Mouse (Mus musculus) heart, embryonic 11.5 days (tissue): ENCODE measurements around the gene Dscam. TPM values are rescaled to one million over a fixed set of nuclear protein-coding genes. Genes with fewer than 3 reads are reported as not detected.

ENCODE experiments used
- ATAC-seq: fragments of 200-750 bp; cut with Nextera tagmentation; replicated peaks from 2 replicates; pipeline ENCODE4 v1.8.0; 2017; ENCODE audit warnings: moderate library complexity; ENCODE audit not compliant: insufficient number of reproducible peaks, low FRiP score, low TSS enrichment
- H3K27ac ChIP-seq: fragments of 300-500 bp; sonication (generic); 2 replicates; pipeline ENCODE4 v1.5.1; 2014; ENCODE audit warnings: mild to moderate bottlenecking, low read depth, low read length
- H3K27me3 ChIP-seq: fragments of 300-500 bp; sonication (generic); 2 replicates; pipeline ENCODE4 v1.6.1; 2014; ENCODE audit warnings: mild to moderate bottlenecking, low read length, mixed read lengths; ENCODE audit not compliant: control insufficient read depth, insufficient read depth
- H3K36me3 ChIP-seq: fragments of 300-500 bp; sonication (generic); 2 replicates; pipeline ENCODE4 v1.6.1; 2014; ENCODE audit warnings: mild to moderate bottlenecking, low read length, moderate library complexity, mixed read lengths; ENCODE audit not compliant: control insufficient read depth, insufficient read depth
- H3K4me1 ChIP-seq: fragments of 300-500 bp; sonication (generic); 2 replicates; pipeline ENCODE4 v1.6.1; 2014; ENCODE audit warnings: low read length; ENCODE audit not compliant: control insufficient read depth, insufficient read depth
- H3K4me2 ChIP-seq: fragments of 300-500 bp; sonication (generic); 2 replicates; pipeline ENCODE4 v1.6.1; 2014; ENCODE audit warnings: mild to moderate bottlenecking, moderate library complexity
- H3K4me3 ChIP-seq: fragments of 300-500 bp; sonication (generic); 2 replicates; pipeline ENCODE4 v1.5.1; 2014; ENCODE audit warnings: low read depth, low read length
- H3K9ac ChIP-seq: fragments of 300-500 bp; sonication (generic); 2 replicates; pipeline ENCODE4 v1.6.1; 2014; ENCODE audit warnings: mild to moderate bottlenecking, low read depth, low read length, moderate library complexity
- H3K9me3 ChIP-seq: fragments of 300-500 bp; sonication (generic); replicated peaks from 2 replicates; pipeline ENCODE4 v1.6.1; 2016; ENCODE audit warnings: low read length; ENCODE audit not compliant: control insufficient read depth
- WGBS: fragments of 180-500 bp; shearing (Covaris S2); extraction: QIAGEN DNeasy Blood & Tissue Kit; methylation state at CpG from one replicate; pipeline ENCODE4 v1.1.7; 2014; ENCODE audit not compliant: insufficient replicate concordance; 5-methylcytosine and 5-hydroxymethylcytosine counted together
- polyA plus RNA-seq: library from polyadenylated mRNA; unstranded; fragments of >200 nt; fragmentation: Nextera tagmentation; extraction: Ambion mirVana; gene quantifications from 2 replicates; pipeline ENCODE4 v1.2.1, GENCODE M21; 2014

Gene Dscam
- polyA plus RNA-seq, 1 experiment from 2014 or later: 0.10 TPM

DNA sequence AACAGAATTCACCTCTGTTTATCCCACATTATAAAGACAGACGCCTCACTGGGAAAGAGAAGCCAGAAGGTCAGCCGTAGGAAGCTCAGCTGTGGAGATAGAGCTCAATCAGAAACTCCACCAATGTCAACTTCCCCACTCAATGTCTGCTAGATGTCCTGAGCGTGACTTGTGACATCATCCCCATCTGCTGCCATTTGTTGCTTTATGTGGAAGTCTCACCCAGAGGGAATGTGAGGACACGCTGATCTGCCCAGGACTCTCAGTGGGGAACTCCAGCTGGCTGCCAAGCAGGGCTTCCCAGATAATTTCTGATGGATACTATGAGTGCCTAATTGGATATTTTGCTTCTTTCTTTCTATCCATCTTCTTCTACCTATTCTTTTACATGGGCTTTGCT is 103.7 kb downstream of the Dscam start:
- H3K9ac ChIP-seq: no peak overlapping the region
- no peak for ATAC-seq
- no peaks in the 10 kb centered on the region for H3K9me3 ChIP-seq
- H3K4me2 ChIP-seq: no peak overlapping the region
- H3K4me1 ChIP-seq: no peaks in the 10 kb centered on the region
- H3K27ac ChIP-seq: no peak overlapping the region
- no peaks in the 10 kb centered on the region for H3K36me3 ChIP-seq
- 49% methylated on average over 4 of the region's 4 CpGs for WGBS
- no peak overlapping the region for H3K4me3 ChIP-seq
- H3K27me3 ChIP-seq: no peaks in the 10 kb centered on the region

- Histone ChIP-seq H3K9ac (no peak overlapping the region), H3K27me3 (no peaks in the 10 kb centered on the region), H3K36me3 (no peaks in the 10 kb centered on the region), H3K4me2 (no peak overlapping the region), H3K9me3 (no peaks in the 10 kb centered on the region), H3K4me3 (no peak overlapping the region), H3K4me1 (no peaks in the 10 kb centered on the region), H3K27ac (no peak overlapping the region)
- no peak for ATAC-seq
- 81% methylated on average over 3 of the region's 3 CpGs for WGBS
Observed at GRCm38 (mm10) chr16:97062207-97062606, 108.3 kb downstream of the Dscam start.

DNA sequence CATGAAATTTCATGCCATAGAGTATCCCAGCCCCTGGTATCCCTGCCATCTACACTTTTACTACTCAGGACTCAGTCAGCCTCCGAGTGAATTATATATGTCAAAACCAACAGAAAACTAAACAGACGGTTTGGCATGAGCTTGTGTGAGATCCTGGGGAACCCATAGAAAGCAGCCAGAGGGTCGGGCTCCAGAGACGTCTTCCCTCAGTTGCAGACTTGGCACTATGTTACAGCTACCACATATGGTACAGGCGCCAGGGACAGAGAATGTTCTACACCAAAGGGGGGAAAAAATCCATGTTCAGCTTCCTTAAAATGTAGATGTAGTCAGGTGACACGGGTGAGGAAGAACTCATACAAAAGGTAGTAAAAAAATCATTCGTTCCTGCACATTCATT is 109.2 kb downstream of the Dscam start:
- Histone ChIP-seq H3K4me2 (no peak overlapping the region), H3K4me1 (no peaks in the 10 kb centered on the region), H3K4me3 (no peak overlapping the region), H3K36me3 (no peaks in the 10 kb centered on the region), H3K9me3 (no peaks in the 10 kb centered on the region), H3K27ac (no peak overlapping the region), H3K9ac (no peak overlapping the region), H3K27me3 (no peaks in the 10 kb centered on the region)
- no peak for ATAC-seq
- 81% methylated on average over 7 of the region's 7 CpGs for WGBS

GRCm38 (mm10) chr16:97060736-97061135 is 109.8 kb downstream of the Dscam start:
- no peak for ATAC-seq
- no peak overlapping the region for H3K4me3 ChIP-seq
- no peak overlapping the region for H3K4me2 ChIP-seq
- H3K27ac ChIP-seq: no peak overlapping the region
- no peak overlapping the region for H3K9ac ChIP-seq
- H3K36me3 ChIP-seq: no peaks in the 10 kb centered on the region
- no peaks in the 10 kb centered on the region for H3K4me1 ChIP-seq
- H3K27me3 ChIP-seq: no peaks in the 10 kb centered on the region
- H3K9me3 ChIP-seq: no peaks in the 10 kb centered on the region

DNA sequence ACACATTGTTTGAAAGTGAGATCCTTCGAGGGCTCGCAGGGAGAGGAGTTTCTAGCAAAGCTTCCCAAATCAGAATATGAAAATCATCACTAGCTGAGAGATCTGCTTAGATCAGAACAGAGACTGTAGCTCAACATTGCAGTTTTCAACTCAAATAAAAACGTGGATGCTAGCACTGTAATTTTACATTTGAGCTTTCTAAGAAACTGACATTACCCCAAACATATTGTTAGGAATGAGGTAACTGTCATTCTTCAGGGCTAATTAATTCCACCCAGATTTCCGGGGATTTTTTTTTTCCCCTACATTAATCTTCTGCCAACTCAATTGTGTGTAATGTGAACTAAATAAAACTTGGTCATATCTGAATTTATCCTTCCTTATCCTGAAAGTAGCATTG is 110.3 kb downstream of the Dscam start:
- H3K4me3 ChIP-seq: no peak overlapping the region
- H3K9ac ChIP-seq: no peak overlapping the region
- no peaks in the 10 kb centered on the region for H3K36me3 ChIP-seq
- H3K4me1 ChIP-seq: no peaks in the 10 kb centered on the region
- H3K27me3 ChIP-seq: no peaks in the 10 kb centered on the region
- ATAC-seq: no peak
- 77% methylated on average over 4 of the region's 4 CpGs for WGBS
- no peaks in the 10 kb centered on the region for H3K9me3 ChIP-seq
- no peak overlapping the region for H3K27ac ChIP-seq
- H3K4me2 ChIP-seq: no peak overlapping the region

DNA sequence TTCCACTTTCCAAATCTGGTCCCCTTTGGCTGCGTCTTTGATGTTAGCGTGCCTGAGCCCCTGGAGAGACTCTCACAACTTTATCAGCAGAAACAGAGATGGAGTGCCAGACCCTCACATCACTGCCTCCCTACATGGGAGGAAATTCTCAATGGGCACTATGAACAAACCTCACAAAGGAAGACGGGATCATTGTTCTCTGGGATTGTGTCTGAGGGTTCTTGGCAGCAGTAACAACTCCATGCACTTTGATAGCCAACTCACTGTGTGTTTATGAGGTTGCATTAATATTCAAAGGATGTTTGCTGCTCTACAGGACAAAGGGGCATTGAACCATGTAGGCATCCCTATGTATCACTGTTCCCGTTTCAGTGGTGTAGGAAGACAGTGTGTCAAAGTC is 135.3 kb downstream of the Dscam start:
- H3K4me3 ChIP-seq: no peak overlapping the region
- no peak for ATAC-seq
- no peaks in the 10 kb centered on the region for H3K36me3 ChIP-seq
- H3K9ac ChIP-seq: no peak overlapping the region
- H3K27me3 ChIP-seq: no peaks in the 10 kb centered on the region
- no peak overlapping the region for H3K27ac ChIP-seq
- no peak overlapping the region for H3K4me2 ChIP-seq
- no peaks in the 10 kb centered on the region for H3K9me3 ChIP-seq
- H3K4me1 ChIP-seq: no peaks in the 10 kb centered on the region
- WGBS: 56% methylated on average over 4 of the region's 4 CpGs

GRCm38 (mm10) chr16:97033540-97034058 is 137.0 kb downstream of the Dscam start:
- Histone ChIP-seq H3K27me3 (no peaks in the 10 kb centered on the region), H3K4me3 (no peak overlapping the region), H3K36me3 (no peaks in the 10 kb centered on the region), H3K4me2 (no peak overlapping the region), H3K27ac (no peak overlapping the region), H3K9me3 (no peaks in the 10 kb centered on the region), H3K9ac (no peak overlapping the region), H3K4me1 (no peaks in the 10 kb centered on the region)
- no peak for ATAC-seq
- WGBS: 64% methylated on average over 3 of the region's 3 CpGs

DNA sequence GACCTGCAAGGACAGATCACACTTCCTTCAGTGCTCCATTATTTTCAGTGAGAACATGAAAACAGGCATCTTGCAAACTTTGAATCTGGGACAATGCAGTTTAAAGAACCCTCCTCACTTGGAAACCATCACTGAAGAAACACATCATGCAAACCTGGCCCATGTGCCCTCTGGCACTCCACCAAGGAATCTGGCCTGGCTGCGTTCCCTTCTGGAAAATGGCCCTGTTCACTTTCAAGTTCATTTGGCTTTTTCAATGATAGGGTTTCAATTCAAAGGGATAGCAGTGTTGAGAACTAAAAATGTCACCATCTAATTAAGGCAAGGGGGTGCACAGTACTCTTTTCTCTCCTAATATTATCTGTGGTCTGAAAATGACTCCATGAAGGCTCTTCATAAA is 142.9 kb downstream of the Dscam start:
- no peak overlapping the region for H3K4me3 ChIP-seq
- no peak overlapping the region for H3K9ac ChIP-seq
- H3K4me2 ChIP-seq: no peak overlapping the region
- ATAC-seq: no peak
- WGBS: 79% methylated on average over 1 of the region's 1 CpGs
- H3K27me3 ChIP-seq: no peaks in the 10 kb centered on the region
- no peaks in the 10 kb centered on the region for H3K4me1 ChIP-seq
- H3K9me3 ChIP-seq: no peaks in the 10 kb centered on the region
- no peaks in the 10 kb centered on the region for H3K36me3 ChIP-seq
- no peak overlapping the region for H3K27ac ChIP-seq

GRCm38 (mm10) chr16:97026803-97027202 is 143.7 kb downstream of the Dscam start:
- H3K27ac ChIP-seq: no peak overlapping the region
- 88% methylated on average over 5 of the region's 5 CpGs for WGBS
- H3K4me3 ChIP-seq: no peak overlapping the region
- no peak for ATAC-seq
- H3K4me1 ChIP-seq: no peaks in the 10 kb centered on the region
- no peak overlapping the region for H3K4me2 ChIP-seq
- H3K9me3 ChIP-seq: no peaks in the 10 kb centered on the region
- H3K9ac ChIP-seq: no peak overlapping the region
- H3K27me3 ChIP-seq: no peaks in the 10 kb centered on the region
- H3K36me3 ChIP-seq: no peaks in the 10 kb centered on the region
